Mouse (Mus musculus): ENCODE results near the gene Lrrc34.
A peak's percentile ranks its signal among the peaks of the same experiment; 100 is the strongest.

Gene Lrrc34

DNA sequence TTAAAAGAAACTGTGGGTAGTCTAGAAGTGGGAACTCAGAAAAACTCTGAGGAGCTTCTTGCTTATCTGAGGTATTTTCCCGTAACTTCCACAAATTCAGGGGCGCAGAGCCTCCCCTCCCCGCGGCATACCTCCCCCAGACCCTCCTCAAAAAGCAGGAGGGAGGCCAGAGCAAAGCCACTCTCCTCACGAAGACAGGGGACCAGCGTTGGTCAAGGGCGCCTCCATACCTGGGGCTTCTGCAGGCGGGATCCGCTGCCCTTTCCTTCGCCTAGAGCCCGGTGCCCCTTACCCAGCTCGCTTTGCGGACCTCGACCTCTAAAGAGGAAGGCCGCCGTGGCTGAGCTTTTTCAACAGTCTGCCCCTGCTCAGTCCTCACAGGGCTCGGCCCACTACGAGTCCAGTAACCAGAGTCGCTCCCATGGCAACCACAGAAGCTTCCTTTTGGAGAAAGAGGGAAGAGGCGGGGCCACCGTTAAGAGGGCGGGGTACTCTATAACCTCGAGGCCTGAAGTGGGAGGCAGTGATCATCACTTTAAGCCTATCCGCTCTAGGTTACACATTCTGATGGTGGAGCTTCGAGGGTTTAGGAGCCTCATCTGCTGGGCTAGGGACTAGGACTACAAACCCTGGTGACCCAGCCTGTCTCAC is at the start of gene Lrrc34:
Gene Lrrc34 (minus strand): TSS at position 430 of the 651 bp plus-strand sequence.
- peak; percentile 66 to 68 for DNase-seq (ENCODE audit: low spot score in 2 of 2)

DNA sequence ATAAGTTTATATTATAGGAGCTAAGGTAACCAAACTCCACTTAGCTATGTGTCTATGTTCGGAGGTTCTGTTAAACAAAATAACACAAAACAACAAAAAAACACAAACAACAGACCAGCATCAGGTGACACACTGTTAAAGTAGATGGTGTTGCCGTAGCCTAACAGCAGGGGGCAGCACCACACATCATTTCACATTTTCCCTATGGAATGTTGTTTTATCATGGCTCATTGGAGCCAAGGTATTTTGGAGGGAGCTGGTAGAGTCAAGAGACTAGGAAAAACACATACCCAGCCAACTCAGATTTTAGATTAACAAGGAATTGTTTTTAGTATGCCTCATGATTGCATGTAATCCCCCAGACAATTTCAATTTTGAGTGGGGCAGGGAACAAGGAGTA is 48.7 kb upstream of the Lrrc34 start:
- DNase-seq (ENCODE audit: low spot score in 2 of 2), result peak; percentile 47 to 71

DNA sequence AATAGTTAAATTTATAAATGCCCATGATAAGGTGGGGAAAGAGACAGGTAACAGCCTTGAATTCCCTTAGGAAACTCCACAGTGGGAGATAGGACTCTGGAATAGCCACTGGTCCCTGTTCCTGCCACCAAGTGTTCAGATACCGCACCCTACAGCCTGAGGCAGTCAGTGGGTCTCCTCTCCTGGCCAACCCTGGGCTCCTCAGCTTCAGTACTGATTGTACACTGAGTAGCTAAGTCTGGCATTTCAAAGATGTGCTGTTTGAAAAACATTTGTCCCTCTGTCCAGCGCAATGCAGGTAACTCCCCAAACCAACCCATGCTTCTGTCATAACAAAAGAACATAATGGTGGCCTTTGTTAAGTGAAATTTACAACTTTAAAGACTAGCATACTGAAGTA is 48.0 kb upstream of the Lrrc34 start:
- DNase-seq (ENCODE audit: low spot score in 2 of 2), result no peak

DNA sequence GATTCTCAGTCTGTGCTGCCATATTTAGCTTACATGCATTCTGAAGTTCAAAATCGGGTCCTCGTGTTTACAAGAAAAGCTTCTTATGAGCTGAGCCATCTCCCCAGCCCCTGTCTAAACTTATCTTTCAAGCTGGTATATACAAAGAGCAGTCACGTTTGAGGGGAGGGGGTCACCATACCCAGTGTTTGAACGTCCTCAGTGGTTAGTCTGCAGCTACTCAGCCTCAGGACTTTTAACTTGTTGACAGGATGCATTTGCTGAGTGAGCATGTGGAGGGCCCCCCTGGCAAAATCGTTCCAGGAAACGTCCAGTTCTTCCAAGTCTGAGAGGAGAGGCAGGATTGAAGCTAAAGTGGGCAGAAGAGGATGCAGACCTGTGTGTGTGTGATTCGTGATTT is 43.3 kb upstream of the Lrrc34 start:
- no peak for DNase-seq (ENCODE audit: low spot score in 2 of 2)

DNA sequence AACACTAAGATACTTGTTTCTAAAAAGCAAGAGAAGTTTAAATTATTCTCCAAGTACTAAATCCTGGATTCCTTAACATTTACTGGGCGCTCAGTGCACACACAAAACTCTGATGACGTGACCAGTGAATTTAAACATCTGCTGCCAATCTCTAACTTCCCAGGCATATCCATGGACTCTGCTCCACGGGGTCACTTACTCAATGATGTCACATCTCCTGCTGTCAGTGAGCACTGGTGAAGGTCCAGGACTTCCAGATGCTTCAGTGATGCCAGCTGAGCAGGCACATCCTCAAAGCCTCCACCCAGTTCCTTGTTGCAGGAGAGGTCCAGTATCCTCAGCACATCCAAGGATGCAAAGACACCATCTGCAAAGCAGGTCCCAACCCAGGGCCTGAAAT is 39.5 kb upstream of the Lrrc34 start:
- no peak for DNase-seq (ENCODE audit: low spot score in 2 of 2)

- DNase-seq (ENCODE audit: low spot score in 2 of 2), result no peak
These were observed 35.5 kb upstream of the Lrrc34 start for GRCm38 (mm10) chr3:30683190-30683589.

DNA sequence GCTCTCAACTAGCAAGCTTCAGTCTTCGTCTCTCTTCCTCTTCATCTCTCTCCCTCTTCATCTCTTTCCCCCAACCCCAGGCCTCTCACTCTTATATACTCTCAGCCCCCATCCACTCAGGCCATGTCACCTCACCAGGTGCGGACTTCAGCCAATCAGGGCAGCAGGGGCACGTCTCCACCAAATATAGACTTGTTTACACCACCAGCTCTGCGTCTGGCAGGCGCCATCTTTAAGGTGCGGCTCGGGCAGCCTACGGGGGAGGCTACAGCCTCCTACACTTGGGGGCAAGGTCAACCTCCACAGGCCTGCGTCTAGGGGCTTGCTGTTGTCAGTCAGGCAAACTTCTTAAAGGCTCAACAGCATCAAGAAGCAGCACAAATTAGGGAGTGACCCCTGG is 10.8 kb upstream of the Lrrc34 start:
- DNase-seq (ENCODE audit: low spot score in 2 of 2), result no peak

- no peak for DNase-seq (ENCODE audit: low spot score in 2 of 2)
These were observed 8.3 kb upstream of the Lrrc34 start for GRCm38 (mm10) chr3:30655937-30656336.

DNA sequence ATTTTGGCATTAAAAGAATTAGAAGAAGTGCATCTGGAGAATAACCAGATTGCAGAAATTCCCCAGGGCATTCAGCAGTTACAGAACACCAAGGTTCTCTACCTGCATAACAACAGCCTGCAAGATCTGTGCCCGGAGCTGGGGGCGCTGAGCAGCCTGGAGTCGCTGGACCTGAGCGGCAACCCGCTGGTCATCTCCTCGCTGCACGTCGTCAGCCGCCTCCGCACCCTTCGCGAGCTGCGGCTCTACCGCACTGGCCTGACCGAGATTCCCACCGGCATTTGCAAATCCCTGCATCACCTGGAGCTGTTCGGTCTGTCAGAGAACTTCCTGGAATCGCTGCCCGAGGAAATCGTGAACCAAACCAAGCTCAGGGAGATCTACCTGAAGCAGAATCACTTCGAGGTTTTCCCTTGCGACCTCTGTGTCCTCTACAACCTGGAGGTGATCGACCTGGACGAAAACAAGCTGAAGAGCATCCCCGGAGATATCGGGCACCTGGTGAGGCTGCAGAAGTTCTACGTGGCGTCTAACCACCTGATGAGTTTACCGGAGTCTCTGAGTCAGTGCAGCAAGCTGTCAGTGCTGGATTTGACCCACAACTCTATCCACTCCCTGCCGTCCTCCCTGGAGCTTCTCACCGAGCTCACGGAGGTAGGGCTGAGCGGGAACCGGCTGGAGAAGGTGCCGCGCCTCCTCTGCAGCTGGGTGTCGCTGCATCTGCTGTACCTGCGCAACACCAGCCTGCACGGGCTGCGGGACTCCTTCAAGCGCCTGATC is 2.6 kb upstream of the Lrrc34 start:
- peak in 1 of 2 experiments; percentile 25 for DNase-seq (ENCODE audit: low spot score in 2 of 2)

DNA sequence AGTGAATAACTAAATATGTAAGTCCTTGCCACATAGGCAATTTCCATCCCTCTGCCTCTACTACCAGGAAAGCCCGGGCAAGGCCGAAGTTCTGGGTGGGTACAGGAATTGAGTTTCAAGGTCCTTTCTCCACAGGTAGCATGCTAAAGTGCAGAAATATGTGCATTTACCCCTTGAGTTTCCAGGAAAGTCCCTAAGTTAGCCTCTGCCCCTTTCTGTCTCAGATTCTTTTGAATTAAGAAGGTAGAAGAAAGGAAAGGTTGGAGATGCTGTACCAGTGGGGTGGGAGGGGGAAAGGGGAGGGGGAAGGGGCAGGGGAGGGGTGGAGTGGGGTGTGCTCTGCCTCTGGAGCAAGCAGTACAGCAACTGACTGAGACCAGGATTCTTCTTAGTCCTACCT is 797 bp upstream of the Lrrc34 start:
- no peak for DNase-seq (ENCODE audit: low spot score in 2 of 2)

DNA sequence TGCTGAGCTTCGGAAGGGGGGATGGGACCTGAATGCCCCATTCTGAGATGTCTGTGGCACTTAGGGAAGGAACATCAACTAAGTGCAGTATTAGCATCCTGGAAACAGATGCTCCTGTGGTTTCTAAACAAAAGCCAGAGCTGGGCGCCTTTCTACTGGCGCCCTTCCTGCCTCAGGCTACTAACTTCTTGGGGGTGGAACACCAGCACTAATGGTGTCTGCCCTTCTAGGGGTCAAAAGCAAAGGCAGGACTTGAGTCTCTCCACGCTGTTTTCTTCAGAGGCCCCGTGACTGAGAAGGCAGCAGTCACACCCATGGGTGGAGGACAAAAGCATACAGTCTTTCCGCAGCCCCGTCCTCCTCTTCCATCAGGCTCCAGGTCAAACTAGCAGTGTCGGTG is 908 bp downstream of the Lrrc34 start:
- no peak for DNase-seq (ENCODE audit: low spot score in 2 of 2)

GRCm38 (mm10) chr3:30644207-30644606 is 3.5 kb downstream of the Lrrc34 start, which contains the start of gene Lrriq4:
Gene Lrriq4, plus strand, starts transcription at chr3:30644507.
- no peak for DNase-seq (ENCODE audit: low spot score in 2 of 2)

- no peak for DNase-seq (ENCODE audit: low spot score in 2 of 2)
These were observed 12.0 kb downstream of the Lrrc34 start for GRCm38 (mm10) chr3:30635629-30636028.

GRCm38 (mm10) chr3:30633681-30634080 is 14.0 kb downstream of the Lrrc34 start:
- no peak for DNase-seq (ENCODE audit: low spot score in 2 of 2)

GRCm38 (mm10) chr3:30620132-30620531 is 27.5 kb downstream of the Lrrc34 start:
- DNase-seq (ENCODE audit: low spot score in 2 of 2), result no peak

DNA sequence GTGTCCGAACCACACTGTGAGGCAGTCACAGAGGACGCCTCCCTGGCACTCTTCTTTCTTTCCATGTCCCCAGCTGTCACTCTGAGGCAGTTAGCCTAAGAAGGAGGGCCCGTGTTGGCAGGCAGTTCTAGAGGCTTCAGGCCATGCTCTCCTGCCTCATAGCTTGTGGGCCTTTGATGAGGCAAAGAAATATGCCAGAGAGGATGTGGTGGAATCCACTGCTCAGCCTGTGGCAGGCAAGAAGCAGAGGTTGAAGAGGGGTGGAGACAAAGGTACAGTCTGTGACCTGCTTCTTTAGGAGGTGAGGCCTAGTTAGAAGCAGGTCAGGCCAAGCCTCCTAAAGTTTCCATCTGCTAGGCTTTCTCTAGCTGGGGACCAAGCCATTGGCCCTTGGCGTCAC is 36.7 kb downstream of the Lrrc34 start:
- no peak for DNase-seq (ENCODE audit: low spot score in 2 of 2)

DNA sequence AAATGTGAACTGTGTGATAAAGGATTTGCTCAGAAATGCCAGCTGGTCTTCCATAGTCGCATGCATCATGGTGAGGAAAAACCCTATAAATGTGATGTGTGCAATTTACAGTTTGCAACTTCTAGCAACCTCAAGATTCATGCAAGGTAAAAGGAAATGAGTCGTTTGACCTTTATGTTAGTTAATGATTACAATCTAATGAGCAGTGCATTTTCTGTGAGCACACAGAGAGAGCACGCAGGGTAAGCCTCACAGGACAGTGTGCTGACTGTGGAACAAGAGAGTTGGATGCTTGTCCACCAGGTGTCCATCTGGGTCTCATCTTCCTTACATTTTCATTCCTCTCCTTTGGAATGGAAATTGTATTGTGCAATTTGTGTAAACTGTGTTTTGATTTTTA is 38.7 kb downstream of the Lrrc34 start:
- no peak for DNase-seq (ENCODE audit: low spot score in 2 of 2)

DNA sequence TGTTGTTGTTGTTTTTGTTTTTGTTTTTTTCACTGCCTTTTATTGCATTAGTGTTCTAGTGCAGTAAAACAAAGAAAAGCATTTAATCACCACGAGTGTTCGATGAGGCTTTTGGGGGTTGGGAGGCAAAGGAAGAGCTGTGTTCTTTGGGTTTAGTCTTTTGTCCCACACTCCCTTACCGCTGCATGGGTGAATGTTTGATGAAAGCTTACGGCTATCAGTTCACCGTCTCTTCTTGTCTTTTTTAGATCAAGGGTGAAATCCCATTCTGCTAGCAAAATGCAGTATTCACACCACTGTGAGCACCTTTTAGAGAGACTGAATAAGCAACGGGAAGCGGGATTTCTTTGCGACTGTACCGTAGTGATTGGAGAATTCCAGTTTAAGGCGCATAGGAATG is 44.4 kb downstream of the Lrrc34 start:
- no peak for DNase-seq (ENCODE audit: low spot score in 2 of 2)

GRCm38 (mm10) chr3:30602740-30603098 is 45.0 kb downstream of the Lrrc34 start:
- DNase-seq (ENCODE audit: low spot score in 2 of 2), result peak in 1 of 2 experiments; percentile 75

GRCm38 (mm10) chr3:30602065-30602739 is 45.5 kb downstream of the Lrrc34 start, which contains the start of gene Mynn:
Gene Mynn, plus strand, starts transcription at chr3:30602065.
- DNase-seq (ENCODE audit: low spot score in 2 of 2), result peak; percentile 97

GRCm38 (mm10) chr3:30601610-30602064 is 46.0 kb downstream of the Lrrc34 start:
- no peak for DNase-seq (ENCODE audit: low spot score in 2 of 2)

GRCm38 (mm10) chr3:30601175-30601574 is 46.5 kb downstream of the Lrrc34 start:
- DNase-seq (ENCODE audit: low spot score in 2 of 2), result peak; percentile 88 to 89

- peak; percentile 57 to 59 for DNase-seq (ENCODE audit: low spot score in 2 of 2)
These were observed 47.0 kb downstream of the Lrrc34 start for GRCm38 (mm10) chr3:30600717-30601116.
